Mouse (Mus musculus) hindbrain, embryonic 13.5 days (tissue): ENCODE measurements around the gene Aph1a. TPM values are rescaled to one million over a fixed set of nuclear protein-coding genes. Genes with fewer than 3 reads are reported as not detected.
A peak's percentile ranks its signal among the peaks of the same experiment; 100 is the strongest.

ENCODE experiments used
- ATAC-seq: fragments of 200-750 bp; cut with Nextera tagmentation; 2 replicates; pipeline ENCODE4 v1.8.0; 2017; ENCODE audit warnings: moderate TSS enrichment; ENCODE audit not compliant: low FRiP score
- H3K27ac ChIP-seq: fragments of 300-500 bp; sonication (generic); 2 replicates; pipeline ENCODE4 v1.5.1; 2015; ENCODE audit warnings: inconsistent platforms, mild to moderate bottlenecking, moderate library complexity
- H3K27me3 ChIP-seq: fragments of 300-500 bp; sonication (generic); 2 replicates; pipeline ENCODE4 v1.6.1; 2015; ENCODE audit warnings: mild to moderate bottlenecking, inconsistent platforms
- H3K36me3 ChIP-seq: fragments of 300-500 bp; sonication (generic); 2 replicates; pipeline ENCODE4 v1.6.1; 2015; ENCODE audit warnings: mild to moderate bottlenecking, inconsistent platforms
- H3K4me1 ChIP-seq: fragments of 300-500 bp; sonication (generic); replicated peaks from 2 replicates; pipeline ENCODE4 v1.6.1; 2015; ENCODE audit warnings: inconsistent platforms
- H3K4me2 ChIP-seq: fragments of 300-500 bp; sonication (generic); 2 replicates; pipeline ENCODE4 v1.6.1; 2015; ENCODE audit warnings: inconsistent platforms, mild to moderate bottlenecking, moderate library complexity
- H3K4me3 ChIP-seq: fragments of 300-500 bp; sonication (generic); 2 replicates; pipeline ENCODE4 v1.5.1; 2015; ENCODE audit warnings: mild to moderate bottlenecking, inconsistent platforms
- H3K9ac ChIP-seq: fragments of 300-500 bp; sonication (generic); 2 replicates; pipeline ENCODE4 v1.6.1; 2015; ENCODE audit warnings: mild to moderate bottlenecking, inconsistent platforms
- H3K9me3 ChIP-seq: fragments of 300-500 bp; sonication (generic); 2 replicates; pipeline ENCODE4 v1.6.1; 2016; ENCODE audit warnings: inconsistent platforms
- WGBS: fragments of 180-500 bp; shearing (Covaris S2); methylation state at CpG from one replicate; pipeline ENCODE4 v1.1.7; 2015; 5-methylcytosine and 5-hydroxymethylcytosine counted together
- polyA plus RNA-seq: library from polyadenylated mRNA; unstranded; fragments of >200 nt; fragmentation: Nextera tagmentation; extraction: Ambion mirVana; gene quantifications from 2 replicates; pipeline ENCODE4 v1.2.1, GENCODE M21; 2015

Aph1a gene
- polyA plus RNA-seq, 1 experiment from 2014 or later = 32.4 TPM

GRCm38 (mm10) chr3:95943226-95943625 is 49.5 kb downstream of the Aph1a start:
- H3K27ac ChIP-seq = no peak overlapping the region
- no peak overlapping the region for H3K4me2 ChIP-seq
- H3K4me3 ChIP-seq = no peak overlapping the region
- H3K27me3 ChIP-seq = no peaks in the 10 kb centered on the region
- 93% methylated on average over 7 of the region's 7 CpGs for WGBS
- peaks cover 65% of the 10 kb centered on the region for H3K36me3 ChIP-seq
- H3K9me3 ChIP-seq = no peaks in the 10 kb centered on the region
- no peak for ATAC-seq
- no peaks in the 10 kb centered on the region for H3K4me1 ChIP-seq
- H3K9ac ChIP-seq = no peak overlapping the region

GRCm38 (mm10) chr3:95944742-95945141 is 51.0 kb downstream of the Aph1a start:
- no peaks in the 10 kb centered on the region for H3K27me3 ChIP-seq
- 90% methylated on average over 8 of the region's 8 CpGs for WGBS
- no peak overlapping the region for H3K4me3 ChIP-seq
- no peak overlapping the region for H3K9ac ChIP-seq
- H3K27ac ChIP-seq = no peak overlapping the region
- no peaks in the 10 kb centered on the region for H3K4me1 ChIP-seq
- H3K9me3 ChIP-seq = no peaks in the 10 kb centered on the region
- H3K36me3 ChIP-seq = peaks cover 50% of the 10 kb centered on the region
- ATAC-seq = no peak
- no peak overlapping the region for H3K4me2 ChIP-seq

- Histone ChIP-seq H3K36me3 (peaks cover 40% of the 10 kb centered on the region), H3K9ac (peak overlapping the region; percentile 29; the same call in 1 of the 2 replicates), H3K27ac (no peak overlapping the region), H3K9me3 (no peaks in the 10 kb centered on the region), H3K4me3 (no peak overlapping the region), H3K27me3 (no peaks in the 10 kb centered on the region), H3K4me1 (no peaks in the 10 kb centered on the region), H3K4me2 (no peak overlapping the region)
- no peak for ATAC-seq
- WGBS = 68% methylated on average over 14 of the region's 14 CpGs
These were observed 52.0 kb downstream of the Aph1a start for GRCm38 (mm10) chr3:95945731-95946240.

Other genes with a start within 250 kb of the Aph1a start
- 49.3 and 54.2 TPM in 2 replicates for gene Mcl1, start 235.2 kb upstream of the Aph1a start, polyA plus RNA-seq
- gene Adamtsl4, start 206.1 kb upstream of the Aph1a start, polyA plus RNA-seq = 0.98 and 1.0 TPM in 2 replicates
- gene Ecm1, start 154.4 kb upstream of the Aph1a start, polyA plus RNA-seq = 12.9 and 13.4 TPM in 2 replicates
- 41.0 and 44.9 TPM in 2 replicates for gene Tars2, start 133.8 kb upstream of the Aph1a start, polyA plus RNA-seq
- 23.8 and 24.4 TPM in 2 replicates for gene Rprd2, start 75.1 kb upstream of the Aph1a start, polyA plus RNA-seq
- 36.6 and 39.7 TPM in 2 replicates for gene Prpf3, start 38.1 kb upstream of the Aph1a start, polyA plus RNA-seq
- gene Mrps21, start 22.4 kb upstream of the Aph1a start, polyA plus RNA-seq = 331 and 342 TPM in 2 replicates
- gene Ciart, start 11.7 kb upstream of the Aph1a start, polyA plus RNA-seq = 3.1 and 4.3 TPM in 2 replicates
- 19.4 and 21.2 TPM in 2 replicates for gene BC028528, start 2.0 kb upstream of the Aph1a start, polyA plus RNA-seq
- gene Car14, start 10.7 kb downstream of the Aph1a start, polyA plus RNA-seq = 6.5 and 10.9 TPM in 2 replicates
- gene Anp32e, start 35.3 kb downstream of the Aph1a start, polyA plus RNA-seq = 167 and 175 TPM in 2 replicates
- 59.5 and 65.4 TPM in 2 replicates for gene Plekho1, start 102.0 kb downstream of the Aph1a start, polyA plus RNA-seq
- 62.9 and 64.0 TPM in 2 replicates for gene Vps45, start 164.5 kb downstream of the Aph1a start, polyA plus RNA-seq
- gene Otud7b, start 210.6 kb downstream of the Aph1a start, polyA plus RNA-seq = 11.0 and 13.6 TPM in 2 replicates